Mouse (Mus musculus): ENCODE measurements around the gene Pdia4. TPM values are rescaled to one million over a fixed set of nuclear protein-coding genes. Genes with fewer than 3 reads are reported as not detected.

Gene Pdia4
- polyA plus RNA-seq, 1 experiment from 2014 or later = 177 TPM

MicroRNAs within 50 kb of the gene (microRNA counts, 519-probe panel; counts per million panel counts)
- microRNA mmu-miR-704 = 51.3 counts per million

Small RNA genes within 50 kb of the gene (microRNA-seq; reads per million reads assigned to microRNA genes)
- gene Mir704 = not detected

Other genes starting within 250 kb of the Pdia4 start
- 102 and 108 TPM in 2 replicates for gene Ezh2, start 218.1 kb downstream of the Pdia4 start, polyA plus RNA-seq (2015; fragmentation: Nextera tagmentation; extraction: Ambion mirVana)
- gene Zfp786, start 17.4 kb upstream of the Pdia4 start, polyA plus RNA-seq (2015; fragmentation: Nextera tagmentation; extraction: Ambion mirVana) = 15.3 and 16.6 TPM in 2 replicates
- 17.9 and 18.1 TPM in 2 replicates for gene Zfp398, start 22.2 kb upstream of the Pdia4 start, polyA plus RNA-seq (2015; fragmentation: Nextera tagmentation; extraction: Ambion mirVana)
- gene Zfp282, start 63.8 kb upstream of the Pdia4 start, polyA plus RNA-seq (2015; fragmentation: Nextera tagmentation; extraction: Ambion mirVana) = 22.2 and 22.3 TPM in 2 replicates
- 20.0 and 22.5 TPM in 2 replicates for gene Zfp212, start 107.0 kb upstream of the Pdia4 start, polyA plus RNA-seq (2015; fragmentation: Nextera tagmentation; extraction: Ambion mirVana)
- gene Zfp956, start 140.0 kb upstream of the Pdia4 start, polyA plus RNA-seq (2015; fragmentation: Nextera tagmentation; extraction: Ambion mirVana) = 16.4 and 17.0 TPM in 2 replicates
- gene Zfp777, start 235.5 kb upstream of the Pdia4 start, polyA plus RNA-seq (2015; fragmentation: Nextera tagmentation; extraction: Ambion mirVana) = 8.5 and 8.9 TPM in 2 replicates